Mouse (Mus musculus) olfactory bulb, adult 2 months (tissue): Measurements from ENCODE around the gene Tff2. TPM values are rescaled to one million over a fixed set of nuclear protein-coding genes. Genes with fewer than 3 reads are reported as not detected.
A peak's percentile ranks its signal among the peaks of the same experiment; 100 is the strongest.

Source experiments
- H3K27ac ChIP-seq: fragments of 200-500 bp; 2 replicates; pipeline ENCODE4 v1.5.1; 2012; ENCODE audit warnings: low read depth, low read length; ENCODE audit not compliant: insufficient read depth
- H3K4me1 ChIP-seq: fragments of 200-500 bp; 2 replicates; pipeline ENCODE4 v1.6.1; 2012; ENCODE audit warnings: low read length; ENCODE audit not compliant: control insufficient read depth, insufficient read depth
- H3K4me3 ChIP-seq: fragments of 200-500 bp; 2 replicates; pipeline ENCODE4 v1.5.1; 2012; ENCODE audit warnings: mild to moderate bottlenecking, low read depth, low read length, moderate library complexity; ENCODE audit not compliant: insufficient read depth
- CTCF ChIP-seq: fragments of 200-500 bp; IDR thresholded peaks from 2 replicates; pipeline ENCODE4 v1.5.1; 2012; ENCODE audit warnings: low read depth, mild to moderate bottlenecking, low read length, moderate library complexity; ENCODE audit not compliant: insufficient read depth
- POLR2A ChIP-seq: fragments of 200-500 bp; IDR thresholded peaks from 2 replicates; pipeline ENCODE4 v1.6.1; 2012; ENCODE audit warnings: mild to moderate bottlenecking, low read depth, low read length, moderate library complexity; ENCODE audit not compliant: insufficient read depth
- WGBS: fragments of 180-500 bp; shearing (Covaris S2); methylation state at CpG from one replicate; pipeline ENCODE4 v1.1.7; 2018; 5-methylcytosine and 5-hydroxymethylcytosine counted together
- polyA plus RNA-seq: library from polyadenylated mRNA; stranded (reverse); fragments of >200 nt; gene quantifications from 2 replicates; pipeline ENCODE4 v1.2.4, GENCODE M21; 2012; ENCODE audit warnings: low replicate concordance; ENCODE audit not compliant: missing spikeins, insufficient read depth, insufficient read length

Gene Tff2
- polyA plus RNA-seq, 1 experiment = not detected

DNA sequence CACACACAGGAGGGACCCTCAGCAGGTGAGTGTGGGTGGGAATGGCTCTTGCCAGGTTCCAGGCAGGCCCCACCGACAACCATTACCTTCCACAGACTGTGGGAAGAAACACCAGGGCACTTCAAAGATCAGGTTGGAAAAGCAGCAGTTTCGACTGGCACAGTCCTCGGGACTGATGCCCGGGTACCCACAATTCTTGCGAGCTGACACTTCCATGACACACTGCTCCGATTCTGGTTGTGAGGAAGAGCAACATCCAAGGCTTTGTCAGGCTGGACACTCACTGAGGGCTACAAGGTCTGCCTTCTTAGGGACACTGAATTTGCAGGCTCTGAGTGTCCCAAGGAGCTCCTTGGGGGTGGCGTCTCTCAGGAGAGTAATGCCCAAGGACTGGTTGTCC lies 2.0 kb downstream of the Tff2 start:
- no peak for TF ChIP-seq POLR2A
- TF ChIP-seq CTCF = no peak
- WGBS = 95% methylated on average over 7 of the region's 7 CpGs
- H3K4me3 ChIP-seq = no peak overlapping the region
- H3K27ac ChIP-seq = no peak overlapping the region
- no peaks in the 10 kb centered on the region for H3K4me1 ChIP-seq

DNA sequence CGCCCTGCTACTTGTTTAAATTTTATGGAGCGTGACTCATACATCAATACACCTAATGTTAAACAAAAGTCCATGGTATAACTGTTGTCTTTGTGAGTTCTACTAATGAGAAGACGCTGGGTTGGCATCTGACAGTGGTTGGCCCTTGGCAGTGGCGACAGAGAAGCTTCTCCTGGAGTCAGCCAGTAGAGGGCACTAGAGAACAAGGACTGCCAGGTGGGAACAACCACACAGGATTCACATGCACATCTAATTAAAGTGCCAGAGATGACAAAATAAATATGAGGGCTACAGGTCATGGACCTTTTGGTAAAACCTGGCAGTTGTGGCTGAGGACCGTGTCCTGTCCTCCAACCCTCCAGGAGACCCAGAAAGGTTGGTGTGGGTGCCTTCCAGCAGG lies 5.7 kb downstream of the Tff2 start:
- Histone ChIP-seq H3K4me3 (no peak overlapping the region), H3K4me1 (0 out of 2 replicates have a peak, but pooled peaks cover 2% of the 10 kb centered on the region), H3K27ac (no peak overlapping the region)
- 23% methylated on average over 5 of the region's 5 CpGs for WGBS
- 0 out of 2 replicates have a peak, but pooled peaks have one; percentile 14 for TF ChIP-seq CTCF
- no peak for TF ChIP-seq POLR2A

DNA sequence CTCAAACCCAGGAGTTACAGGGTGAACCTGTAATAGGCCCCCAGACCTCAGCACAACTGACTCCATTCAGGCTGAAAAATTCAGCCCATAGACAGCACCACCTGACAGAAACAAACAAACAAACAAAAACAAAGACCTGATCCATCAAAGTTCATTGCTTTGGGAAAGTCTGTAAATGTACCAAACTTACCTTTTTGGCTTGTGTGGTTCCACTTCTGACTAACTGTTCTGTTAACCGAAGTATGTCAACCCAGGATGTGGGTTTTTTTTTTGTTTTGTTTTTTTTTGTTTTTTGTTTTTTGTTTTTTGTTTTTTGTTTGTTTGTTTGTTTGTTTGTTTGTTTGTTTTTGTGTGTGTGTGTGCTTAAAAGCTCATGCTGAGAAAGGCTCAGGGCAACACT lies 7.3 kb downstream of the Tff2 start:
- TF ChIP-seq POLR2A (no peak), CTCF (no peak)

DNA sequence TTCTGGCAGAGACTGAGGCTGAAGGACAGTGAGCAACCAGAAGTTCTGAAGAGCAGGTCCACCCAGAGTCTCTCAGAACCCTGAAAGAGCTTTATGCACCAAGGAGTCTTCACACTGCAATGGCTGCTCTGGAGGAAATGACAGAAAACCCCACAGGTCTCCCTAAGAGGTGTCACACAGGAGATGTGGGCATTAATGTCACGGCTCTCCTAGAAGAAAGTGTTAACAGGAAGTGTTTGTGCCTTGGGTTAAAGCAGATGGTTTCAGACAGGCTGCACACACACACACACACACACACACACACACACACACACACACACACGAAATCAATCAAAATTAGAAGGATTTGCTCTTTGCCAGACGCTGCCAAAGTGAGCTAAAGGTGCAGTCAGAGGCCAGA lies 7.8 kb downstream of the Tff2 start:
- Histone ChIP-seq H3K4me1 (0 out of 2 replicates have a peak, but pooled peaks cover 3% of the 10 kb centered on the region), H3K4me3 (no peak overlapping the region), H3K27ac (no peak overlapping the region)
- WGBS = 81% methylated on average over 3 of the region's 3 CpGs
- TF ChIP-seq CTCF (no peak), POLR2A (no peak)

More for the DNA sequence above, 7.3 kb downstream of the Tff2 start:
- no peak overlapping the region for H3K4me3 ChIP-seq
- WGBS = 92% methylated on average over 1 of the region's 1 CpGs
- no peak overlapping the region for H3K27ac ChIP-seq
- H3K4me1 ChIP-seq = 0 out of 2 replicates have a peak, but pooled peaks cover 2% of the 10 kb centered on the region

DNA sequence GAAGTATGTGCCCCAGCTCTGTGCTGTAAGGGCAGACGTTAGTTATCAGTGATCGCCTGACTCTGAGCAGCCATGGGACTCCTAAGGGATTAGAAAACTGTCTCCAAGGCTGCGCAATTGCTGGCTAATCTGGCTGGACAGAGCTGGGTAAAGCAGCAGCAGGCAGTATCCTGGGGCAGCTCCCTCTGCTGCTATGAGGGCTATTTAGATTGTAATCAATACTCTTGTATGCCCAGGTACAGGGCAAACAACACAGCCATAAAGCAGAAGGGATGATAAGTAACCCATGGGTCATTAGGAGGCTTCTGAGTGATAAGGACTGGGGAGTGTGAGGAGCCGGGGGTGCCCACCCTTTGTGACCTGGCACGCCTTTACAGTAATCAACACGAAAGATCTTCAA lies 9.2 kb downstream of the Tff2 start:
- TF ChIP-seq POLR2A = no peak
- no peak for TF ChIP-seq CTCF
- WGBS = 93% methylated on average over 6 of the region's 6 CpGs

DNA sequence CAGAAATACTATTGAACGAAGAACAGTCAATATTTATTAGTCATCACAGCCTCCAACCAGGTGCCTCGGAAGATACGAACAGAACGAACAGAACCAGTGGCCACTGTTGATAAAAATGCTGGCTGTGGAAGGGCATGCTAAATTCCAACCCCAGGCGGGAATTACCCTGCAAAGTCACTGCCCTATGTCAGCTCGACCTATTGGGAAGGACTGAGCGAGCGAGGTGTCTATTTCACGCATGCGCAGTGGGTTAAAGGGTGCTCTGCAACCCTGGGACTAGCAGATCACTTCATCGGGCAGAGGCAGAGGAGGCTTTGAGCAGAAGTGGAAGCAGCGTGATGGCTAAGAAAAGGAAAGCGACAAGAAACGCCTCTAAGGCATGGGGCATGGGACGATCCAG lies 10.3 kb downstream of the Tff2 start:
- 84% methylated on average over 15 of the region's 15 CpGs for WGBS
- H3K4me3 ChIP-seq = no peak overlapping the region
- no peak for TF ChIP-seq POLR2A
- no peak for TF ChIP-seq CTCF
- peaks cover 4% of the 10 kb centered on the region; the same call in 1 of the 2 replicates for H3K4me1 ChIP-seq
- H3K27ac ChIP-seq = no peak overlapping the region

More for the DNA sequence above, 9.2 kb downstream of the Tff2 start:
- no peak overlapping the region for H3K4me3 ChIP-seq
- H3K27ac ChIP-seq = no peak overlapping the region
- H3K4me1 ChIP-seq = 0 out of 2 replicates have a peak, but pooled peaks cover 4% of the 10 kb centered on the region

DNA sequence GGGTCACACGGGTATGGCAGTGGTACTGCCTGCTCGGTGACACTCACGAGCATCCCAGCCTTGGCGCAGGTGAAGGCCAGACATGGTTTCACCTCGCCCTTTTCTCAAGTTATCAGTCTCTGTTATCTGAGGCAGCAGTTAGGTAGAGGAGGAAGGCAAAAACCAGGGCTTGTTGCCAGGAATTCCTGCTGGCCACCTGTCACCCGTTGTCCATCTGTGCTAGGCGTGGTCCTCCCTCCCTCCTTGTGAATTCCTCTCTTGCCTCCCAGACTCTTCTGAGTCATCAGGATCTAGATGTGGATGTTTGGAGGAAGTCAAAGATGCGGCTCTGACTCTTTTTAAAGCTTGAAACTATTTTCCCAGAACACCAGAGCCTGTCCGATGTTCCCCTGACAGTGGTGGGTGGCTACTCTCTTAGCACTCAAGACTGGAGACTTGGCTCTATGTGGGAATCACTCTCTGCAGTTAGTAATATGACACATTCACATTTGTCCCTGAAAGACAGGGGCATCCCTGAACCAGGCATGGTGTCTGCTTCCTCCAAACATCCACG lies 12.7 kb downstream of the Tff2 start:
- H3K4me1 ChIP-seq = peaks cover 4% of the 10 kb centered on the region; the same call in 1 of the 2 replicates
- H3K27ac ChIP-seq = no peak overlapping the region
- H3K4me3 ChIP-seq = no peak overlapping the region
- TF ChIP-seq POLR2A = no peak
- no peak for TF ChIP-seq CTCF
- 82% methylated on average over 10 of the region's 10 CpGs for WGBS

DNA sequence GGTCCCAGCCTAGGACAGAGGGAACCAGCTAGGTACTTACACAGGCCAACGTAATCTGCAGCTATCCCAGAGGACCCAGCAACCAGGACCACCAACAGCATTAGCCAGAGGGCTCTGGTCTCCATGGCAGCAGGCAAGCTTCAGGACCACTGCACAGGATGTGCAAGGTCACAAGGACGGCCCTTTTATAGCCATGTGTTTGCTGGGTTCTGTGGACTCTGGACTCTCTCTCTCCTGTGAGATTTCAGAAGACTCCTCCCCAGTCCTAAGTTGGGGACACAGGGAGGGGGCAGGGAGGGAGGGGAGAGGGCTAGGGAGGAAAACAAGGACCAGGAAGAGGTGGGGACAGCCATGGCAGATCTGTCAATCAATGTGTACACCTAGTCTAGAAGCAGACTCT lies 14.6 kb downstream of the Tff2 start, which contains the start of gene Tff3:
Gene Tff3 (minus strand): TSS at position 195 of the 400 bp plus-strand sequence.
- Histone ChIP-seq H3K27ac (no peak within 1 kb of the TSS), H3K4me3 (no peak within 1 kb of the TSS), H3K4me1 (peaks cover 4% of the 10 kb centered on the region; the same call in 1 of the 2 replicates)
- TF ChIP-seq POLR2A (no peak), CTCF (no peak)
- 57% methylated on average over 2 of the region's 2 CpGs for WGBS

DNA sequence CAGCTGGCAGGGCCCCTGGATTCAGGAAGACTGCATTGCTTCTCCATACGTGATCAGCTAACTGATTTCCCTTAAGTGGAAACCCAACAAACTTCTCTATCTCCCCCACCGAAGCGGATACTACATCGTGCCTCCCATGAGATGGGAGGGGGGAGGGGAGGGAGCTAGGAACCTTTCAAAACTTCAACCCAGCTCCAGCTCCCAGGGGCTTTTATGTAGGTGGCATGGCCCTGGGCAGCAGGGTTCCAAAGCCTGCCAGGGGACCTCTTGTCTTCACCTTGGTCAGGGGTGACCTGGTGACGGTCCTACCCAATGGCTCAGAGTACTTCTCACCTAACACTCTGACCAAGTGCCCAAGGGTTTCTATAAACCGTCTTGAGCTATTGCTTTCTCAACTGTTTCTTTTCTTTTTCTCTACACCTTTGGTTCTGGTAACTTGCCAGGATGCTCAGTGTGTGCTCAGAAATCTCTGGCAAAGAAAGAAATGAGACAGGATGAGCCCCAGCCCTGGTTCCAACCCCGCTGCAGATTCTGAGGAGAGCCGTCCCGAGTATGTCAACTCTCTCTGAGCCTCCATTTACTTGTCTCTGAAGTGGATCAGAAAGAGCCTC lies 15.3 kb downstream of the Tff2 start:
- Histone ChIP-seq H3K4me3 (no peak overlapping the region), H3K27ac (no peak overlapping the region), H3K4me1 (peaks cover 2% of the 10 kb centered on the region; the same call in 1 of the 2 replicates)
- 87% methylated on average over 9 of the region's 9 CpGs for WGBS
- TF ChIP-seq CTCF = no peak
- TF ChIP-seq POLR2A = no peak
